ENCODE assay signal across 7 mouse cellular contexts in the genomic region with DNA sequence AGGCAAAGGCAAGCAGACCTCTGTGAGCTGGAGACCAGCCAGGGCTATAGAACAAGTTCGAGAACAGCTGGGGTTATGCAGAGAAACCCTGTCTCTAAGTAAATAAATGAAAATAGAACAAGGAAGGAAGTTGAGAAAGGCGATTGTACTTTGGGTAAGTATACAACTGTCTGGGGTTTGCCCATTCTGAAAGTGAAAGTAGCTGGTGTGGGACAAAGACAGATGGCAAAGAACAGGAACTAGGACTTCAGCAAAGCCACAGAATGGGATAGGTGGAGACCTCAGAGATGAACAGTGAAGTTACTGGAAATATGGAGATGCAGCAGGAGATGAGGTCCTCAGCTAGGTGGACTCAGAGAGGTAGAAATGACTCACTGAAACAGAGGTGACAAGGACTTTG. TPM values are rescaled to one million over a fixed set of nuclear protein-coding genes. Genes with fewer than 3 reads are reported as not detected.
A peak's percentile ranks its signal among the peaks of the same experiment; 100 is the strongest.
DNase-seq lines count a peak whose midpoint lies in the region; ATAC-seq and TF ChIP-seq lines count a peak whose summit lies in the region.

No protein-coding gene starts in this region.

- TF ChIP-seq CTCF in MEL (IDR thresholded peaks at IDR 0.05 in 2 of 3, conservative IDR thresholded peaks at IDR 0.05 in 1 of 3; ENCODE audit: control insufficient read depth in 1 of 3, insufficient read depth in 1 of 3, low read depth in 2 of 3, low read length in 3 of 3, poor library complexity in 1 of 3, severe bottlenecking in 1 of 3): no peak

- H3K9me3 ChIP-seq in MEL (replicated peaks; ENCODE audit: insufficient read depth, low read length): no peaks in the 10 kb centered on the region
- no peaks in the 10 kb centered on the region for H3K9me3 ChIP-seq in intestine, embryonic 15.5 days
- no peaks in the 10 kb centered on the region for H3K9me3 ChIP-seq in forebrain, embryonic 11.5 days (ENCODE audit: control insufficient read depth, low read length)

- peak overlapping the region; percentile 61 to 66 for H3K4me3 ChIP-seq in MEL (ENCODE audit: control insufficient read depth in 1 of 2, insufficient read depth in 1 of 2, low read depth in 2 of 2, low read length in 2 of 2)
- H3K4me3 ChIP-seq in intestine, embryonic 15.5 days (replicated peaks): no peak overlapping the region
- no peak overlapping the region for H3K4me3 ChIP-seq in forebrain, embryonic 11.5 days (ENCODE audit: low read depth, low read length)

- intact Hi-C loops in gastrocnemius, postnatal 14 days (cut with DNase I; ENCODE audit: low total_unique reads): no loop called here

- TF ChIP-seq EP300 in MEL (IDR thresholded peaks at IDR 0.05; ENCODE audit: low read depth in 1 of 2, low read length in 2 of 2): no peak

- H3K4me1 ChIP-seq in MEL (ENCODE audit: control insufficient read depth in 1 of 2, insufficient read depth in 2 of 2, low read length in 2 of 2): peaks cover 8 to 21% of the 10 kb centered on the region in 2 experiments
- no peaks in the 10 kb centered on the region for H3K4me1 ChIP-seq in intestine, embryonic 15.5 days (replicated peaks)
- H3K4me1 ChIP-seq in forebrain, embryonic 11.5 days (replicated peaks; ENCODE audit: control insufficient read depth, insufficient read depth, low read length): no peaks in the 10 kb centered on the region

- H3K27ac ChIP-seq in MEL (ENCODE audit: control insufficient read depth, low read depth, low read length): peak overlapping the region; percentile 34
- H3K27ac ChIP-seq in intestine, embryonic 15.5 days: no peak overlapping the region
- no peak overlapping the region for H3K27ac ChIP-seq in forebrain, embryonic 11.5 days (ENCODE audit: low read depth, low read length)

- H3K27me3 ChIP-seq in MEL (ENCODE audit: control insufficient read depth in 1 of 2, insufficient read depth in 2 of 2, low read length in 2 of 2): no peaks in the 10 kb centered on the region
- H3K27me3 ChIP-seq in intestine, embryonic 15.5 days (replicated peaks): no peaks in the 10 kb centered on the region
- no peaks in the 10 kb centered on the region for H3K27me3 ChIP-seq in forebrain, embryonic 11.5 days (ENCODE audit: control insufficient read depth, insufficient read depth, low read length)

- no peak for TF ChIP-seq POLR2A in MEL (IDR thresholded peaks at IDR 0.05; ENCODE audit: control insufficient read depth in 1 of 2, insufficient read depth in 1 of 2, low read depth in 1 of 2, low read length in 2 of 2, poor library complexity in 1 of 2)

- peak overlapping the region; percentile 54 for H3K9ac ChIP-seq in MEL (ENCODE audit: control insufficient read depth, low read depth, low read length, poor library complexity, severe bottlenecking)
- H3K9ac ChIP-seq in intestine, embryonic 15.5 days: no peak overlapping the region
- H3K9ac ChIP-seq in forebrain, embryonic 11.5 days (ENCODE audit: low read length): no peak overlapping the region

- peak; percentile 78 for DNase-seq in CD4-positive helper T cell, adult 2 months (ENCODE audit: low read depth, low spot score)
- DNase-seq in MEL (ENCODE audit: low read depth, low spot score): peak; percentile 79
- peak; percentile 38 to 51 for DNase-seq in monocyte, adult 2 months (ENCODE audit: low read depth in 1 of 2, low spot score in 2 of 2)
- no peak for DNase-seq in urinary bladder, postnatal 10 days (ENCODE audit: low spot score)
- DNase-seq in gastrocnemius, postnatal 14 days: no peak
- DNase-seq in forebrain, embryonic 11.5 days (ENCODE audit: low spot score): no peak

- WGBS in intestine, embryonic 15.5 days: 12% methylated on average over 2 of the region's 2 CpGs
- 66% methylated on average over 2 of the region's 2 CpGs for WGBS in forebrain, embryonic 11.5 days

- no peaks in the 10 kb centered on the region for H3K79me2 ChIP-seq in MEL (ENCODE audit: control insufficient read depth, insufficient read depth, low read length, poor library complexity)

- H3K36me3 ChIP-seq in MEL (ENCODE audit: control insufficient read depth in 1 of 2, insufficient read depth in 2 of 2, low read length in 2 of 2): peaks cover 0 to 16% of the 10 kb centered on the region in 2 experiments; a peak in 2 of 4 replicates
- no peaks in the 10 kb centered on the region for H3K36me3 ChIP-seq in intestine, embryonic 15.5 days
- H3K36me3 ChIP-seq in forebrain, embryonic 11.5 days (ENCODE audit: control insufficient read depth, insufficient read depth, low read length): no peaks in the 10 kb centered on the region

- peak; percentile 83 for ATAC-seq in intestine, embryonic 15.5 days
- ATAC-seq in forebrain, embryonic 11.5 days (replicated peaks; ENCODE audit: low FRiP score): no peak

- no peak for TF ChIP-seq RAD21 in MEL (IDR thresholded peaks at IDR 0.05; ENCODE audit: low read depth, low read length)

- no peak overlapping the region for H3K4me2 ChIP-seq in intestine, embryonic 15.5 days (replicated peaks)
- no peak overlapping the region for H3K4me2 ChIP-seq in forebrain, embryonic 11.5 days (ENCODE audit: low read depth, low read length, severe bottlenecking)

TF ChIP-seq in MEL, 35 proteins besides CTCF, POLR2A, EP300 and RAD21:
- no peak for TF ChIP-seq TBP (IDR thresholded peaks at IDR 0.05; ENCODE audit: low read depth, low read length)
- TF ChIP-seq ELF1 (IDR thresholded peaks at IDR 0.05; ENCODE audit: low read depth, low read length): 0 out of 2 replicates have a peak, but pooled peaks have one; percentile 9
- no peak for TF ChIP-seq GATA1 (IDR thresholded peaks at IDR 0.05; ENCODE audit: low read depth, low read length)
- TF ChIP-seq MXI1 (IDR thresholded peaks at IDR 0.05; ENCODE audit: low read depth, low read length): 0 out of 2 replicates have a peak, but pooled peaks have one; percentile 31
- peak; percentile 77 for TF ChIP-seq SIN3A (IDR thresholded peaks at IDR 0.05; ENCODE audit: low read length)
- peak; percentile 97 for TF ChIP-seq ETS1 (IDR thresholded peaks at IDR 0.05; ENCODE audit: low read depth, low read length)

RNA-seq across cellular contexts. Expression of a gene that starts 19.8 kb away (rescaled TPM):
- 0.15 and 0.42 TPM in 2 replicates for total RNA-seq in MEL (2012; rRNA removed)
- polyA plus RNA-seq in MEL (2012; ENCODE audit: insufficient read depth in 1 of 2, insufficient read length in 2 of 2, low read depth in 1 of 2, low replicate concordance in 2 of 2, missing spikeins in 1 of 2): under 1 TPM in 1 of 2 experiments, not detected in 1; 0.31 TPM
- polyA plus RNA-seq in intestine, embryonic 15.5 days (2015; fragmentation: Nextera tagmentation; extraction: Ambion mirVana): 2.7 and 2.9 TPM in 2 replicates
- total RNA-seq in gastrocnemius, postnatal 14 days (2021): under 1 TPM; 0.24 to 0.37 TPM
- polyA plus RNA-seq in forebrain, embryonic 11.5 days (2014; fragmentation: Nextera tagmentation; extraction: Ambion mirVana): 1.2 and 1.4 TPM in 2 replicates

RNA-seq across cellular contexts. Expression of a gene that starts 36.4 kb away (rescaled TPM):
- 0.15 and 0.20 TPM in 2 replicates for total RNA-seq in MEL (2012; rRNA removed)
- polyA plus RNA-seq in MEL (2012; ENCODE audit: insufficient read depth in 1 of 2, insufficient read length in 2 of 2, low read depth in 1 of 2, low replicate concordance in 2 of 2, missing spikeins in 1 of 2): under 1 TPM in 1 of 2 experiments, not detected in 1; 0.26 TPM
- 7.1 and 9.7 TPM in 2 replicates for polyA plus RNA-seq in intestine, embryonic 15.5 days (2015; fragmentation: Nextera tagmentation; extraction: Ambion mirVana)
- 1 to 10 TPM; 2.3 to 5.3 TPM for total RNA-seq in gastrocnemius, postnatal 14 days (2021)
- 87.3 and 96.0 TPM in 2 replicates for polyA plus RNA-seq in forebrain, embryonic 11.5 days (2014; fragmentation: Nextera tagmentation; extraction: Ambion mirVana)

RNA-seq across cellular contexts. Expression of a gene that starts 54.0 kb away (rescaled TPM):
- 28.2 and 29.6 TPM in 2 replicates for total RNA-seq in MEL (2012; rRNA removed)
- 10 to 100 TPM in 1 of 2 experiments, not detected in 1; 89.9 TPM for polyA plus RNA-seq in MEL (2012; ENCODE audit: insufficient read depth in 1 of 2, insufficient read length in 2 of 2, low read depth in 1 of 2, low replicate concordance in 2 of 2, missing spikeins in 1 of 2)
- polyA plus RNA-seq in intestine, embryonic 15.5 days (2015; fragmentation: Nextera tagmentation; extraction: Ambion mirVana): 46.3 and 49.2 TPM in 2 replicates
- 10 to 100 TPM; 26.9 to 33.9 TPM for total RNA-seq in gastrocnemius, postnatal 14 days (2021)
- 77.4 and 77.5 TPM in 2 replicates for polyA plus RNA-seq in forebrain, embryonic 11.5 days (2014; fragmentation: Nextera tagmentation; extraction: Ambion mirVana)

Comparison
In these comparisons a context has a peak if more than half of its experiments do, and no peak if none do; other contexts are left out.
1. DNase-seq: peak in CD4-positive helper T cell, adult 2 months (single experiment), MEL (single experiment) and monocyte, adult 2 months (2 of 2); none in urinary bladder, postnatal 10 days (single experiment), gastrocnemius, postnatal 14 days (single experiment) and forebrain, embryonic 11.5 days (single experiment).
2. H3K4me3 ChIP-seq: peak in MEL (2 of 2); none in intestine, embryonic 15.5 days (single experiment) and forebrain, embryonic 11.5 days (single experiment).